Mouse (Mus musculus) heart, embryonic 13.5 days (tissue): ENCODE results near the gene Kcnq1. TPM values are rescaled to one million over a fixed set of nuclear protein-coding genes. Genes with fewer than 3 reads are reported as not detected.
A peak's percentile ranks its signal among the peaks of the same experiment; 100 is the strongest.

ENCODE experiments used
- ATAC-seq: fragments of 200-750 bp; cut with Nextera tagmentation; 2 replicates; pipeline ENCODE4 v1.8.0; 2017; ENCODE audit warnings: moderate TSS enrichment; ENCODE audit not compliant: insufficient number of reproducible peaks, low FRiP score, low TSS enrichment; ENCODE audit errors: extremely low read depth
- H3K27ac ChIP-seq: fragments of 300-500 bp; sonication (generic); replicated peaks from 2 replicates; pipeline ENCODE4 v1.5.1; 2015; ENCODE audit warnings: moderate library complexity, mild to moderate bottlenecking, inconsistent platforms
- H3K27me3 ChIP-seq: fragments of 300-500 bp; sonication (generic); replicated peaks from 2 replicates; pipeline ENCODE4 v1.6.1; 2015; ENCODE audit warnings: mild to moderate bottlenecking, inconsistent platforms
- H3K36me3 ChIP-seq: fragments of 300-500 bp; sonication (generic); 2 replicates; pipeline ENCODE4 v1.6.1; 2015; ENCODE audit warnings: mild to moderate bottlenecking, inconsistent platforms
- H3K4me1 ChIP-seq: fragments of 300-500 bp; sonication (generic); 2 replicates; pipeline ENCODE4 v1.6.1; 2015; ENCODE audit warnings: inconsistent platforms
- H3K4me2 ChIP-seq: fragments of 300-500 bp; sonication (generic); 2 replicates; pipeline ENCODE4 v1.6.1; 2015; ENCODE audit warnings: inconsistent platforms, mild to moderate bottlenecking, moderate library complexity
- H3K4me3 ChIP-seq: fragments of 300-500 bp; sonication (generic); 2 replicates; pipeline ENCODE4 v1.5.1; 2015; ENCODE audit warnings: moderate library complexity, mild to moderate bottlenecking, inconsistent platforms
- H3K9ac ChIP-seq: fragments of 300-500 bp; sonication (generic); 2 replicates; pipeline ENCODE4 v1.6.1; 2015; ENCODE audit warnings: inconsistent platforms, mild to moderate bottlenecking, moderate library complexity
- H3K9me3 ChIP-seq: fragments of 300-500 bp; sonication (generic); 2 replicates; pipeline ENCODE4 v1.6.1; 2016; ENCODE audit warnings: inconsistent platforms
- WGBS: fragments of 180-500 bp; shearing (Covaris S2); methylation state at CpG from one replicate; pipeline ENCODE4 v1.1.7; 2015; ENCODE audit warnings: mixed read lengths; 5-methylcytosine and 5-hydroxymethylcytosine counted together
- polyA plus RNA-seq: library from polyadenylated mRNA; unstranded; fragments of >200 nt; fragmentation: Nextera tagmentation; extraction: Ambion mirVana; gene quantifications from 2 replicates; pipeline ENCODE4 v1.2.1, GENCODE M21; 2015

Gene Kcnq1
- polyA plus RNA-seq, 1 experiment from 2014 or later = 15.6 TPM

- H3K27ac ChIP-seq = no peak overlapping the region
- no peak overlapping the region for H3K4me2 ChIP-seq
These were observed 104.6 kb downstream of the Kcnq1 start for GRCm38 (mm10) chr7:143210796-143211195.

GRCm38 (mm10) chr7:143251206-143251605, 145.0 kb downstream of the Kcnq1 start:
- no peak for ATAC-seq
- peaks cover 15% of the 10 kb centered on the region for H3K9me3 ChIP-seq
- H3K4me1 ChIP-seq = peaks cover 23% of the 10 kb centered on the region
- H3K27ac ChIP-seq = no peak overlapping the region
- H3K27me3 ChIP-seq = no peaks in the 10 kb centered on the region
- no peak overlapping the region for H3K9ac ChIP-seq
- H3K4me2 ChIP-seq = no peak overlapping the region
- 79% methylated on average over 2 of the region's 2 CpGs for WGBS
- no peak overlapping the region for H3K4me3 ChIP-seq
- peaks cover 39% of the 10 kb centered on the region for H3K36me3 ChIP-seq

More at GRCm38 (mm10) chr7:143210796-143211195, 104.6 kb downstream of the Kcnq1 start:
- WGBS = 52% methylated on average over 4 of the region's 4 CpGs
- Histone ChIP-seq H3K9ac (no peak overlapping the region), H3K27me3 (no peaks in the 10 kb centered on the region), H3K4me3 (no peak overlapping the region), H3K36me3 (0 out of 2 replicates have a peak, but pooled peaks cover 4% of the 10 kb centered on the region), H3K9me3 (no peaks in the 10 kb centered on the region), H3K4me1 (peaks cover 5% of the 10 kb centered on the region)
- no peak for ATAC-seq

- H3K4me1 ChIP-seq = peaks cover 24% of the 10 kb centered on the region
- no peak overlapping the region for H3K4me3 ChIP-seq
- peaks cover 15% of the 10 kb centered on the region for H3K9me3 ChIP-seq
- H3K4me2 ChIP-seq = no peak overlapping the region
- H3K9ac ChIP-seq = no peak overlapping the region
- ATAC-seq = no peak
- no peaks in the 10 kb centered on the region for H3K27me3 ChIP-seq
- WGBS = 79% methylated on average over 6 of the region's 6 CpGs
- H3K27ac ChIP-seq = no peak overlapping the region
- H3K36me3 ChIP-seq = peaks cover 39% of the 10 kb centered on the region
These were observed 147.1 kb downstream of the Kcnq1 start for GRCm38 (mm10) chr7:143253126-143253871.

DNA sequence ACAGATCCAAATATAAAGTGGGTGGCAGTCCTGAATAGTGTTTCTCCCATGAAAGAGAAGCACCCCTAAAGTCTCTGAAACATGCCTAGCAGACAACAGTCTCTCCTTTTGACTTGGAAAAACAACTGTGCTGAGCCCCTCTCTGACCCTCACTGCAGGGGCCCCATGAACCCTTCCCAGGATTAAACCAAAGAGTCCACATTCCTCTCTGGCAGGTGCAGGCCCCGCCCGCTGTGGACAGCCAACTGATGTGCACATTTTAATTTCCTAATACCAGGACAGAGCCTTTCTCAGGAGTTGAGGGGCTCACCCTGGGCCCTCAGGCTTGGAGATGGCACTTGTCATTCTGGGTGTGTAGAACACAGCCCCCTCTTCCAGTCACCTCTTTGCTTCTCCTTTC, 148.7 kb downstream of the Kcnq1 start:
- H3K4me3 ChIP-seq = no peak overlapping the region
- H3K27me3 ChIP-seq = no peaks in the 10 kb centered on the region
- H3K9me3 ChIP-seq = peaks cover 15% of the 10 kb centered on the region
- peaks cover 24% of the 10 kb centered on the region for H3K4me1 ChIP-seq
- no peak overlapping the region for H3K9ac ChIP-seq
- WGBS = 85% methylated on average over 2 of the region's 2 CpGs
- no peak for ATAC-seq
- H3K27ac ChIP-seq = no peak overlapping the region
- peaks cover 37% of the 10 kb centered on the region for H3K36me3 ChIP-seq
- H3K4me2 ChIP-seq = no peak overlapping the region

DNA sequence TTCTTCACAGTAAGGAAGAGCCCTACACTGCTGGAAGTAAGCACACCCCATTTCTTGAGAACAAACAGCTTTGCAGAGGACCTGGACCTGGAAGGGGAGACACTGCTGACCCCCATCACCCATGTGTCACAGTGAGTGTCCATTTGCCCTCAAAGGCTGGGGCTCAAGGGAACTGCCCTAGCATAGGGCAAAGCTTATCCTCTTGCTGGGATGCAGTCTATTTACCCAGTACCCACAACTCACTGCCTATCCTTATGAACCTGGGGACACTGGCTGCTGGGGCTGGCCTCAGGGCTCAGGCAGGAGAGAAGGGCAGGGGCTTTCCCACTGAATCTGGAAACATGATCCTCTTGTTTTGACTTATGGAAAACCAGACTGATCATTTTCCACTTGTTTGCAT, 155.1 kb downstream of the Kcnq1 start:
- Histone ChIP-seq H3K36me3 (no peaks in the 10 kb centered on the region; the same call in 1 of the 2 replicates), H3K27ac (no peak overlapping the region), H3K4me3 (no peak overlapping the region), H3K4me1 (peaks cover 37% of the 10 kb centered on the region), H3K9ac (no peak overlapping the region), H3K9me3 (no peaks in the 10 kb centered on the region), H3K27me3 (no peaks in the 10 kb centered on the region), H3K4me2 (no peak overlapping the region)
- ATAC-seq = no peak

GRCm38 (mm10) chr7:143263557-143263956, 157.4 kb downstream of the Kcnq1 start:
- ATAC-seq = no peak; the same call in 1 of the 2 replicates
- H3K27ac ChIP-seq = no peak overlapping the region

GRCm38 (mm10) chr7:143263966-143264365, 157.8 kb downstream of the Kcnq1 start:
- Histone ChIP-seq H3K4me2 (no peak overlapping the region), H3K9me3 (no peaks in the 10 kb centered on the region), H3K4me3 (no peak overlapping the region), H3K36me3 (no peaks in the 10 kb centered on the region; the same call in 1 of the 2 replicates), H3K9ac (no peak overlapping the region), H3K27ac (no peak overlapping the region), H3K27me3 (no peaks in the 10 kb centered on the region), H3K4me1 (peaks cover 63% of the 10 kb centered on the region)
- ATAC-seq = no peak
- WGBS = 77% methylated on average over 4 of the region's 4 CpGs

More at GRCm38 (mm10) chr7:143263557-143263956, 157.4 kb downstream of the Kcnq1 start:
- no peaks in the 10 kb centered on the region for H3K27me3 ChIP-seq
- H3K4me2 ChIP-seq = no peak overlapping the region
- no peak overlapping the region for H3K4me3 ChIP-seq
- H3K36me3 ChIP-seq = no peaks in the 10 kb centered on the region; the same call in 1 of the 2 replicates
- no peak overlapping the region for H3K9ac ChIP-seq
- peaks cover 59% of the 10 kb centered on the region for H3K4me1 ChIP-seq
- WGBS = 47% methylated on average over 3 of the region's 3 CpGs
- H3K9me3 ChIP-seq = no peaks in the 10 kb centered on the region

DNA sequence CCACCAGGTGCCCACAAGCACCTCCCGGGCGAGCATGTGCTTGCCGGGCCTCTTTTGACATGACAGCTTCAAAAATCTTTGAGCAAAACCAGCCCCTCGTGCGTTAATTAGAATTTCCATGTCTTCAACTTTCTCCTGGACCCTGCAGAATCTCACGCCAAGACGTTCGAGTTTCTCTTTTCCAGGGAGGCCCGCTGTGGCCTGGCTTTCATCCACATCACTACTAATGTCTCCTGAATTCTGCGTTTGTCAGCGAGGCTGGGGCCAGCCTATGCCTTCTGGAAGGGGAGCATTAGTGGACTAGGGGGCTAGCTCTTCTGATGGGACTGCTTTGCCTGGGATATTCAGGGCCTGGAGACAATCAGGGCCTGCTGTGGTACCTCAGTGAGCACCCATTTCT, 159.2 kb downstream of the Kcnq1 start:
- ATAC-seq = no peak
- H3K4me2 ChIP-seq = no peak overlapping the region
- H3K27me3 ChIP-seq = no peaks in the 10 kb centered on the region
- H3K27ac ChIP-seq = peak overlapping the region; percentile 30
- no peaks in the 10 kb centered on the region for H3K9me3 ChIP-seq
- peaks cover 69% of the 10 kb centered on the region for H3K4me1 ChIP-seq
- H3K36me3 ChIP-seq = peaks cover 5% of the 10 kb centered on the region
- no peak overlapping the region for H3K4me3 ChIP-seq
- H3K9ac ChIP-seq = no peak overlapping the region
- WGBS = 49% methylated on average over 11 of the region's 11 CpGs

DNA sequence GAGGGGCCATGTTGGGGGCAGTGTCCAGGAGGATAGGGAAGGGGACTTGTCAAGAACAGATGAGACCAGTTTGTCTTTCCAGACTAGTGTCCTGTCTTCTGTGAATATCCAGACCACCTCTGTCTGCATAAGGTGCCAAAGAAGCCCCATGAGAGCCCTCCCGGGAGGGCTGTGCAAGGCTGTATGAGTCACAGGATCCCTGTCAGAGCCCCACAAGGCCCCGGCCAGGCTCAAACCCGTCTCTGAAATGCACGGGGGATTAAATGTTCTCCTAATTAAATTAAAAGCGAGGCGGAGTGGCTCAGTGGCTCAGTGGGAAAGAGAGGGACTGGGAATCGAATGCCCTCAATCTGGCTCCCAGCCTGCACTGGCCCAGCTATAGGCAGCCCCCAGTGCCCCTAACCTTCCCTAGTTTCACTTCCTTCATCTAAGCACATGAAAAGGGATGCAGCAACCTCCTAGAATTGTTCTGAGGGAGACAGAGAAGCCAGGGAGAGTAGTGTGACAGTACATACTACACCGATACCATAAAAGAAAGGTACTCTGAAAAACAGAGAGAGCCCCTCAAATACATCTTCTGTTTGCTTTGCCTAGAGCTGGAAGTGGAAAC, 159.8 kb downstream of the Kcnq1 start:
- Histone ChIP-seq H3K27ac (peak overlapping the region; percentile 30), H3K4me1 (peaks cover 69% of the 10 kb centered on the region), H3K9me3 (no peaks in the 10 kb centered on the region), H3K4me3 (no peak overlapping the region), H3K27me3 (no peaks in the 10 kb centered on the region), H3K36me3 (peaks cover 5% of the 10 kb centered on the region), H3K9ac (peak overlapping the region; percentile 25; the same call in 1 of the 2 replicates), H3K4me2 (no peak overlapping the region)
- WGBS = 52% methylated on average over 8 of the region's 8 CpGs
- ATAC-seq = no peak

DNA sequence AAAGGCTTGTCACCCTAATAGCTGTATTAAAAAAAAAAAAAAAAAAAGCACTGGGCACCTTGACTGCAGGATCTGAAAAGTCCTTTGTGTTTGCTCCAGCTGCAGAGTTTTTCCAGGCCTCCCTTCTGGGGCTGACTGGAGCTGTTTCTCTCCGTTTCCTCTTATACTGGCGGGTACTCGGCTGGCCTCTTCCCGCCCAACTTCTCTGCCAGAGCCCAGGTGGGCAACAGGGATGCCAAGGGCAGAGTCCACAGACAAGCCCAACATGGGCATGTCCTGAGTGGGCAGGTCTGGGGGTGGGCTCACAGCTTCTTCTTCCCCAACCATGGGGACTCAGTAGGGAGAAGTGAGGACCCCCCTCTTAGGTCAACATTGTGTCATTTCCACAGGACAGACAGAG, 167.6 kb downstream of the Kcnq1 start:
- no peaks in the 10 kb centered on the region for H3K9me3 ChIP-seq
- 0 out of 2 replicates have a peak overlapping the region, but pooled peaks have one; percentile 26 for H3K9ac ChIP-seq
- 57% methylated on average over 4 of the region's 4 CpGs for WGBS
- H3K4me3 ChIP-seq = no peak overlapping the region
- peaks cover 59% of the 10 kb centered on the region for H3K4me1 ChIP-seq
- H3K36me3 ChIP-seq = peaks cover 29% of the 10 kb centered on the region
- H3K27ac ChIP-seq = peak overlapping the region; percentile 56; the same call in 1 of the 2 replicates
- no peak for ATAC-seq
- H3K4me2 ChIP-seq = no peak overlapping the region
- H3K27me3 ChIP-seq = no peaks in the 10 kb centered on the region

GRCm38 (mm10) chr7:143275030-143275429, 168.9 kb downstream of the Kcnq1 start:
- no peak for ATAC-seq
- Histone ChIP-seq H3K4me2 (no peak overlapping the region), H3K36me3 (peaks cover 28% of the 10 kb centered on the region), H3K4me1 (peaks cover 57% of the 10 kb centered on the region), H3K27ac (no peak overlapping the region), H3K9me3 (no peaks in the 10 kb centered on the region), H3K9ac (no peak overlapping the region), H3K27me3 (no peaks in the 10 kb centered on the region), H3K4me3 (no peak overlapping the region)
- 67% methylated on average over 7 of the region's 7 CpGs for WGBS
